Mouse (Mus musculus): Measurements from ENCODE around the gene Grap2.

Gene Grap2

DNA sequence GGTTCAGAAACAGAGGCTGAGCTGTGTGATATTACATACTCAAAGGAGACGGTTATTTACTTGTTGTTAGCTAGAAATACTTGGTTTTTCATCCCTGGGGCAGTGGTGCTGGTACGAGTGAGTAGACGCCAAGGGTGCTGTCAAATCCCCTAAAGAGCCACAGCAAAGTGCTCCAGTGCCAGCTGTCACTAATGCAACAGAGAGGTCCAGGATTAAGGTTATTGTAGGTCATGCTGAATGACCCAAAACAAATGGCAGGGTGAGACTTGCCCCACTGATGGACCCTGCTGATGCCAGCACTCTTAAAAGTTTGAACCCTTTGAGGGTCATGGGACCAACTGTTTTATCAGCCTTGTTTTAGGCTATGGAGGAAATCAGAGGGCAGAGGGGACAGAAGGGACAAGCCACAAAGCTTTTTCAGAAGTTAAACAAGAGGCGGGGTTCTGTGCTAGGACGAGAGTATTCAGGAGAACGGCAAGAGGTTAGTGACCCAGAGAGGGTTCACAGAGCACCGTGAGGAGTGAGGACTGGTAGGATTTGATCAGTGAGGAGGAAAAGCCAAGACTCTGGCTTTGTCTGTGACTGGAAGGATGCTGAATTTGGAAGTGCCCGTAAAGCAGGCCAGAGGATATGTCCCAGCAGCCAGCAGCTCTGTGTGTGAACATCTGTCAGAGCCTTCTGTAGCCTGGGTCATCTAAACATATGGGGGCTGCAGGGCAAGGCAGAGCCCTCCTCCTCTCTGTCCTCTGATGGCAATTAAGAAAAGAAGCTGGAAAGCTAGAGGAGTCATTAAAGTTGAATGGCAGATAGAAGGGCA, 112.6 kb downstream of the Grap2 start:
- DNase-seq: no peak

DNA sequence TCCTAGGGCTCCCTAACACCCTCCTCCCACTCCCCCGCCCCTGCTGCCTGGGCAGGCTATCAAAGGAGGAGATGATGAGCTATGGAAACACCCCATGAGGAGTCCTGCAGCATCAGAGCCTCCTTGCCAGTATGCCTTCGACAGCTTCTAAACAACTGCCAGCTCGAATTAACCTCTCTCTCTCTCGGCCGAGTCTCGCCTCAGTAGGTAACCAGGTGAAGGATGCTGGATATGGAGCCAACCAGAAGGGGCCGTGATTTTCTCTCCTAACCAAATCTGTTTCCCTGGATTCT, 113.2 kb downstream of the Grap2 start:
- no peak for DNase-seq

DNA sequence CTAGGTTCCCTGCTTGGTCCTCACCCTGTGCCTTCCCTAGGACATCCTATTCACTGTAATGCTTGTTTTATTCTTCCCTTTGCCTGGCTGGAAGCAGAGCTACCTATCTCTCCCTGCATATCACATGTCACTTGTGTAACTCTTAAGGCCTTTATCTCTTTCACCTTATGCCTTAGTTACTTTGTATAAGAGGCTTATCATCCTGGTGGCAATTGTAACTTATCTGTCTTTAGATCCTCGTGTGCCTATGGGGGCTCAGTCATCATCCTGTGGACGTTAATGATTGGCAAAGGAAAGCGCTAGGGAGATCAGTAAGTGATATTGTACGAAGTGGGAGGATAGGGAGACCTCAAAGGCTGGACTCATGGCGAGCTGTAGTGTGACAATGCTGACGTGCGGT, 116.1 kb downstream of the Grap2 start:
- no peak for DNase-seq

DNA sequence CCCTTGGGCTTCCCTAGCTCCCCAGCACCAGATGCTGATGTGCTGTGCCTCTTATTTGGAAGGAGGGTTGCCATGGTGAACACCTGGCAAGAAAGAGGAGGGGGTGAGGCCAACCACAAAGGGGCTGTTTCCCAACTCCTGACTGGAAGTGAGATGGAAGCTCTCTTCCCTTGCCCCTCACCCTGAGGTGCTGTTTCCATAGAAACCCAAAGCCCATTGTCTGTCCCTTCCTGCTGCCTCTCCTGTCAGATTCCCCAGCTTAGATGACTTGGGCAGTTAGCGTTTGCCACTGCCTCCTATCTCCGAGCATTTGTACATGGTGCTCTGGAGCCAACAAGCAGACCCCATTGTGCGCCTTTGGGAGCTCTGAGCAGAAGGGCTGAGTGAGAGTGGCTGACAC, 121.1 kb downstream of the Grap2 start:
- DNase-seq: no peak

DNA sequence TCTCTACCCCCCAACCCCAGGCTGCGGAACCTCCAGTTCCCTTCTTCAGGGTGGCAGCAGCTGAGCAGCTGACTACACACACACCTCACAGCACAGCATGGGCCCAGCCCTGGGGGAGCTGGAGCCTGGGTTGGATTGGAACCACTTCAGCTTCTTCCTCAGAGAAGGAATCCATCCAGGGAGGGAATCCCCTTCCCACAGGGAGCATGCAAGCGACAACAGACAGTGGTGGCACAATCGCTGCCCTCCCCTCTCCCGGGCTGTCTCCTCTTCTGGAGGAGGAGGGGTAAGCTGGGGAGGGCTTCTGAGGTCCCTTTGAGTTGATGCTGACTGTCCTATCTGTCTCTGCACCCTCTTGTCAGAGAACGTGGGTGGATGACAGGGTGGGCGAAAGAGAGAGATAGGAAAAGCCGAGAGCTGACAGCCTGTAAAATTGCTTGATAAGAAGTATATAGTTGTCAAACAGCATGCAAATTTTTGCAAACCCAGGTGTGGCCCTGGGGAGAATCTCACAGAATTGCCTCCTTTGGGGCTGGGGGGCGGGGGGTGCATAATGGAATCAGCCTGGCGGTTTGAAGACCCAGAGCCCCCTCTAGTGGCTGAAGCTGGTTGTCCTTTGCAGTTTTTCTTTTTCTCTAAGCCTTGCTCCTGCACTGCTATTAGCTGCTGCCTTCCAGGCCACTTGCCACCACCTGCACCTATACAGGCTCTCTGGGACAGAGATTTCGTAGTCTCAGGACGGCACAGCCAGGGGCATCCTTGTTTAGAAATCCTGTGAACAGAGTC, 121.9 kb downstream of the Grap2 start:
- DNase-seq: peak; percentile 63

DNA sequence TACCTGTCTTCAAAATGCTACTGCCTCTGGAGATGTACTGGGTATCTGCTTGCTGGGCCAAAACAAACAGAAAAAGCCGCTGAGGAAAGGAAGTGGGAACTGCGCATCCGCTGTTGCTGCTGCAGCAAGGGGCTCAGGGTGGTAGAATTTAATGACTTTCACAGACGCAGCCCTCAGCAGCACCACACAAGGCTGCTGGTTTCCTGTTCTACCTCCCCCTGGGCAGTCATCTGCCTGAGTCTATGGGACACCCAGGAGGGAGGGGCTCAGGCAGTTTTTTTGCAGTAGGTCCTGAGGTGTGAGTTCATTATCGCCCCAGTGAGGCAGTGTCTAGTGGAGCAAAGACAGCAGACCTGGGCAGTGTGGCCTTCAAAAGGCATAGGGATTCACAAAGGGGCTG, 125.2 kb downstream of the Grap2 start:
- no peak for DNase-seq

DNA sequence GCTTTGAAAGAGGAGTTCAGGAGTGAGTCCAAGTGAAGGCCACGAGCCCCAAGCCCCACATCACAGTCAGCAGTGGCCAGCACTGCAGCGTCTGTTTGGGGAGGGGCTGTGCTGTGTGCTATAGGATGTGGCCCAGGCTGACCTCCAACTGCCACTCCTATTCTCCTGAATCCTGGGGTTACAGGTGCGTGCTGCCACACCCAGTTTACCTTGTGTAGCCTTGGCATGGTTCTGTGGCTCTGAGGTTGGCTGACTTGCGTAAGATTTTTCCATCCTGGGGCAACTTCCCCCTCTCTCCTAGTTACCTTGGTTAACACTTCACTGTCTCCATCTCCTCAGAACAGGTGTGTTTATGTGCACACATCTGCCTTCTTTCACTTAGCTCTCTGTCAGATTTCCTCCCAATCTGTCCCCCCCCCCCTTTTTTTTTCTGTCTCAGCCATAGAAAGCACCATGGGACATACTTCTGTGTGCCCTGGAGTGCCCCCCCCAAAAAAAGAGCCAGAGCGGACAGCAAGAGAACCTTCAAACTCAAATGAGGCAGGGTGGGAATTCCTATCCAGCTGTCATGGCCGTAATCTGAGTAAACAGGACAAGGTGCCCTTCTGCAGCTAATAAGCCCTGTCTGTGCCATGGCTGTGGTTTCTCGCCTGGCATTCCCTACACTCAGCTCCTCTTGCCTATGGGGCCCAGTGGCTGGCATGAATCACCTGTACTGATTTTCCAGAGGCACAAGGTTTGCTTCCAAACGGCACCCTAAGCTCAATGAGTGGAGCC, 129.3 kb downstream of the Grap2 start:
- DNase-seq: no peak

Data from kidney, postnatal 14 days (tissue).